Mouse (Mus musculus): Measurements from ENCODE around the gene Gatd1. TPM values are rescaled to one million over a fixed set of nuclear protein-coding genes. Genes with fewer than 3 reads are reported as not detected.

Gatd1 gene
- total and polyA plus RNA-seq, 3 experiments = 21.6 to 35.9 TPM; not detected in 1

- H3K27me3 ChIP-seq (ENCODE audit: control insufficient read depth in 1 of 2, insufficient read depth in 2 of 2, low read length in 2 of 2) = no peaks in the 10 kb centered on the region; a peak in 1 of 4 replicates
- H3K4me1 ChIP-seq (ENCODE audit: control insufficient read depth in 1 of 2, insufficient read depth in 2 of 2, low read length in 2 of 2) = peaks cover 0 to 3% of the 10 kb centered on the region in 2 experiments; a peak in 1 of 4 replicates
- no peaks in the 10 kb centered on the region for H3K9me3 ChIP-seq (replicated peaks; ENCODE audit: insufficient read depth, low read length)
- TF ChIP-seq RAD21 (IDR thresholded peaks at IDR 0.05; ENCODE audit: low read depth, low read length) = no peak
- no peak for TF ChIP-seq NRF1 (IDR thresholded peaks at IDR 0.05; ENCODE audit: insufficient read depth, low read depth, low read length, poor library complexity, severe bottlenecking)
- no peak for TF ChIP-seq POLR2AphosphoS2 (IDR thresholded peaks at IDR 0.05; ENCODE audit: low read length)
- TF ChIP-seq JUND (IDR thresholded peaks at IDR 0.05; ENCODE audit: low read depth, low read length) = no peak
- no peak for TF ChIP-seq EP300 (IDR thresholded peaks at IDR 0.05; ENCODE audit: low read depth in 1 of 2, low read length in 2 of 2)
- TF ChIP-seq USF1 (IDR thresholded peaks at IDR 0.05; ENCODE audit: low read depth, low read length) = no peak
- no peak for TF ChIP-seq ZMIZ1 (IDR thresholded peaks at IDR 0.05; ENCODE audit: low read depth, low read length)
- TF ChIP-seq POLR2A (IDR thresholded peaks at IDR 0.05; ENCODE audit: control insufficient read depth in 1 of 2, insufficient read depth in 1 of 2, low read depth in 1 of 2, low read length in 2 of 2, poor library complexity in 1 of 2) = no peak
- no peak for TF ChIP-seq USF2 (IDR thresholded peaks at IDR 0.05; ENCODE audit: borderline replicate concordance in 1 of 2, insufficient read depth in 1 of 2, low read depth in 1 of 2, low read length in 2 of 2)
- no peak for TF ChIP-seq GATA1 (IDR thresholded peaks at IDR 0.05; ENCODE audit: low read depth, low read length)
- no peak for TF ChIP-seq MYB (IDR thresholded peaks at IDR 0.05; ENCODE audit: low read depth, low read length)
- no peak for TF ChIP-seq MAZ (IDR thresholded peaks at IDR 0.05; ENCODE audit: low read depth, low read length)
- TF ChIP-seq CTCF (IDR thresholded peaks at IDR 0.05 in 2 of 3, conservative IDR thresholded peaks at IDR 0.05 in 1 of 3; ENCODE audit: control insufficient read depth in 1 of 3, insufficient read depth in 1 of 3, low read depth in 2 of 3, low read length in 3 of 3, poor library complexity in 1 of 3, severe bottlenecking in 1 of 3) = no peak
- no peak for TF ChIP-seq RCOR1 (IDR thresholded peaks at IDR 0.05; ENCODE audit: low read depth, low read length)
- TF ChIP-seq POLR2AphosphoS5 (IDR thresholded peaks at IDR 0.05; ENCODE audit: borderline replicate concordance, low read depth, low read length) = no peak
- TF ChIP-seq ELF1 (IDR thresholded peaks at IDR 0.05; ENCODE audit: low read depth, low read length) = no peak
- TF ChIP-seq MAX (IDR thresholded peaks at IDR 0.05; ENCODE audit: low read length) = no peak
- TF ChIP-seq SMC3 (IDR thresholded peaks at IDR 0.05; ENCODE audit: low read depth, low read length) = no peak
- TF ChIP-seq MYC (IDR thresholded peaks at IDR 0.05; ENCODE audit: low read depth, low read length) = no peak
- no peak for TF ChIP-seq KAT2A (conservative IDR thresholded peaks at IDR 0.05; ENCODE audit: low read depth, low read length)
- H3K27ac ChIP-seq (ENCODE audit: control insufficient read depth, low read depth, low read length) = no peak overlapping the region
- no peak overlapping the region for H3K4me3 ChIP-seq (ENCODE audit: control insufficient read depth in 1 of 2, insufficient read depth in 1 of 2, low read depth in 2 of 2, low read length in 2 of 2)
- no peak overlapping the region for H3K9ac ChIP-seq (ENCODE audit: control insufficient read depth, low read depth, low read length, poor library complexity, severe bottlenecking)
- no peak for DNase-seq (ENCODE audit: low read depth, low spot score)
- H3K79me2 ChIP-seq (ENCODE audit: control insufficient read depth, insufficient read depth, low read length, poor library complexity) = no peaks in the 10 kb centered on the region
- peaks cover 0 to under 1% of the 10 kb centered on the region in 2 experiments; a peak in 1 of 4 replicates for H3K36me3 ChIP-seq (ENCODE audit: control insufficient read depth in 1 of 2, insufficient read depth in 2 of 2, low read length in 2 of 2)
Measured at GRCm38 (mm10) chr7:141426948-141427730, 13.2 kb upstream of the Gatd1 start.
